Mouse (Mus musculus): ENCODE data around the gene Pate2. TPM values are rescaled to one million over a fixed set of nuclear protein-coding genes. Genes with fewer than 3 reads are reported as not detected.
A peak's percentile ranks its signal among the peaks of the same experiment; 100 is the strongest.

The Pate2 gene
- polyA plus RNA-seq, 1 experiment from 2014 or later: 0.25 TPM

DNA sequence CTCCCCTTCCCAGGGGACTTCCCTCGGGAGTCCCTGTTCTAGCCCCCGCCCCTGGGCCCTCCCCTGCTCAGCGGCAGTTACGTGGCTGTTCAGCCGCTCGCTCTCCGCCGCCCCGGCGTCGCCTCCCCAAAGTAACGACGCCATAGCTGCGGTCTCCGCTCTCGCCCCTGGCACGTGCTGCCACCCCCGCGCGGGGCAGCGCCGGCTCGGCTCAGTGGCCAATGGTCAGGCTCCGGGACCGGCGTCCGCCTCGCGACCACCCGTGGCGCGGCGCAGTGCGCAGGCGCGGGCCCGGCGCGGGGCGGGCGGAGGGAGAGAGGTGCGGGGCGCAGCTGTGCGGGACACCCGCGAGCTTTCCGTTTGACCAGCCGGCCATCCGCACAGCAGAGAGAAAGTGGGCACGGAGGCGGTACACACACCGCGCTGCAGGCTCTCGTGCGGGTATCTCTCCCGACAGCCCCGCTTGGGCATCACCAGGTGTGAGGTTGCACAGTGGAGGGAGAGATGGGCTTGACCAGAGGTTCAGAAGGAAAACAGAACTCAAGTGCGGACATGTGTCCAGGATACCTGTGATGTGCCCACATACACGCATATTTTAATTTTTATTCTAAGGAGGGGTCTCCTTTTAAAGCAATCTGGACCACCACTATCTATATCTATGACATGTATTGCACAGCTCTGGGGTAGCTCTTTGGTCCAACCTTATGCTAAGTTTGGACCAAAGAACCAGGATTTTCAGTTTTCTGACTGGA is 11.7 kb upstream of the Pate2 start, which contains the start of the genes Ddx25 and Pus3:
Gene Ddx25, minus strand, starts transcription at position 272 of the 752 bp plus-strand sequence.
Gene Pus3, plus strand, starts transcription at position 339 of the 752 bp plus-strand sequence.
- H3K27me3 ChIP-seq: peaks cover 51% of the 10 kb centered on the region
- DNase-seq: peak; percentile 16
- peak within 1 kb of the TSS; percentile 41; the same call in 1 of the 2 replicates for H3K27ac ChIP-seq
- H3K9ac ChIP-seq: peak within 1 kb of the TSS; percentile 77
- H3K4me1 ChIP-seq (replicated peaks): peaks cover 30% of the 10 kb centered on the region
- peak within 1 kb of the TSS; percentile 74 for H3K4me3 ChIP-seq (replicated peaks)
- H3K9me3 ChIP-seq (replicated peaks): no peaks in the 10 kb centered on the region
- under 1% methylated on average over 56 of the region's 59 CpGs for WGBS (ENCODE audit: insufficient replicate concordance)
- peak; percentile 40 for ATAC-seq (ENCODE audit: low read depth)
- H3K4me2 ChIP-seq: peak within 1 kb of the TSS; percentile 82
- peaks cover 23% of the 10 kb centered on the region for H3K36me3 ChIP-seq

DNA sequence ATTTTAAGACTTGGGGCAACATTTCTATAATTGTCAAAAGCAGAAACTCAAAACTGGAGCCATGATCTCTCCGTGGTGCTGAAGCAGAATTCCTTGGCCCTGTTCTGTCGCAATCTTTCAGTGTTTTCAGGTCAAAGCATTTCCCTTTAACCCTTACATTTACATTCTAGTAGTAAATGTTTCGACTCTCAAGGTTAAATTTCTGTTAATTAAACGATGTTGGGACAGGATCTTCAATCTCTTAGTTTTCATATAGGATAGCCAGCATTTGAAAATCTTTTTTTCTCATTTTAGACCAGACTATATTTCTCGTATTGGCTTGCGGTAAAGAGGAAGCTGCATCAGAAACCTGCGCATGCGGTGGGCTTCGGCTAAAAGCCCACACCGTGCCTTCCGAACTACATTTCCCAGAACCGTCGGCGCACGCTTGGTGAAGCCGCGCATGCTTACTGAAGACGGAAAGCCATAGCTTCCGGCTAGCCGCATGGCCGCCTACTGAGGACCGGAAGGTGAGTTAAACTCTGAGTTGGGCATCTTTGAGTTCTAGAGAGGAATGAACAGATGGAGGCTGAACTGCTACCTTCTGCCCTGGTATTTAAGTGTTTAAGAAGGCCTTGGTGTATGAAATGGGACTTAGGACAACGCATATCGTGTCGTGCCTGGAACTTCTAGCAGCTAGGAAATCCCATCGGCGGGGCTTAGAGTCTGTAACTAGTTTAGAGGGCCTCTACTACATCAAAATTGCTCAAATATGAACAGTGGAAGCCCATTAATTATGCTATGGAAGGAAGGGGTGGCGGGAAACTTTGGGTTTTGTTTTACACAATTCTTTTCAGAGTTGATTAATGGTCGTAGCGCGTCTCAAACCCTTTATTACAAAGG is 10.8 kb upstream of the Pate2 start:
- ATAC-seq (ENCODE audit: low read depth): peak; percentile 83
- Histone ChIP-seq H3K4me2 (peak overlapping the region; percentile 82), H3K27me3 (peaks cover 47% of the 10 kb centered on the region), H3K27ac (peak overlapping the region; percentile 41), H3K9ac (peak overlapping the region; percentile 77), H3K4me1 (replicated peaks) (peaks cover 30% of the 10 kb centered on the region), H3K9me3 (replicated peaks) (no peaks in the 10 kb centered on the region), H3K4me3 (replicated peaks) (peak overlapping the region; percentile 74), H3K36me3 (peaks cover 26% of the 10 kb centered on the region)
- 1% methylated on average over 31 of the region's 31 CpGs for whole genome bisulfite sequencing (ENCODE audit: insufficient replicate concordance)
- DNase-seq: peak; percentile 60

DNA sequence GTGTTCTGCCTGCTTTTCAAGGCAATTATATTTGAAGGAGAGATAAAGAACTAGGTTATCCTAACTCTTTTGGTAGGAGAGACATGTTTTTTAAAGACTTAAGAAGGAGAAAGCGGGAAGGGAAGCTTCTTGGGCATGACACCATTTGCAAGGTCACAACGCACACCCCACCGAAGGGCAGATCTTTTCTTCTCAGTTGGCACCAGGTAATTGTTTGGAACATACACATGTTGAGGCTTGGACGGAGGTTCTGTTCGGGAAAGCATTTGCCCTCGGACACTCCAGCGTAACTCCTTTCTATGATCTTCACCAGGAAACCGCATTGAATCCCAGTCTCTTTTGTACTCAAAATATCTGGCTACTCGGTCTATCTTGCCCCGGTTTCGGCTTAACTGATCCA is 9.0 kb upstream of the Pate2 start:
- peaks cover 34% of the 10 kb centered on the region for H3K4me1 ChIP-seq (replicated peaks)
- no peak for DNase-seq
- H3K4me3 ChIP-seq (replicated peaks): no peak overlapping the region
- no peak overlapping the region for H3K9ac ChIP-seq
- peaks cover 32% of the 10 kb centered on the region for H3K27me3 ChIP-seq
- no peak overlapping the region for H3K27ac ChIP-seq
- 91% methylated on average over 11 of the region's 11 CpGs for WGBS (ENCODE audit: insufficient replicate concordance)
- no peaks in the 10 kb centered on the region for H3K9me3 ChIP-seq (replicated peaks)
- no peak overlapping the region for H3K4me2 ChIP-seq
- no peak for ATAC-seq (ENCODE audit: low read depth)
- H3K36me3 ChIP-seq: peaks cover 44% of the 10 kb centered on the region

DNA sequence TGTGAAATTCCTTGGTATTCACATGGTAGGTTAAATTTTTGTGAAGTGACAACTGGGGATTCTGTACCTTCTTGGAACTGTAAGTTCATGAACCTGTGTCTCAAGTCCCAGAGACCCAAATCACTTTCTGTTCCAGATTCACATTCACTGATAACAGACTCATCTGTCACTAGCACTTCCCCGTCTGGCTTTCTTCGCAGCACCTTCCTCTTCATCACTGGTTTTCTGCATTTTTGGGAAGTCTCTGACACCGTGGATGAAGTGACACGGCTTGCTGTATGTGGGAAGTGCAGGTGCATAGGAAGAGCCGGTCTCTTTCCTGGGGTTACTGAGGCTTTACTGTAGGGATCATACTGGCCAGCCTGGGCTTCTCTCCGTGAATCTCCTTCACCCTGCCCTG is 8.5 kb upstream of the Pate2 start:
- 54% methylated on average over 6 of the region's 6 CpGs for WGBS (ENCODE audit: insufficient replicate concordance)
- Histone ChIP-seq H3K4me3 (replicated peaks) (no peak overlapping the region), H3K4me1 (replicated peaks) (peaks cover 34% of the 10 kb centered on the region), H3K27me3 (peaks cover 27% of the 10 kb centered on the region), H3K27ac (no peak overlapping the region), H3K9me3 (replicated peaks) (no peaks in the 10 kb centered on the region), H3K9ac (no peak overlapping the region), H3K36me3 (peaks cover 49% of the 10 kb centered on the region), H3K4me2 (no peak overlapping the region)
- no peak for ATAC-seq (ENCODE audit: low read depth)
- no peak for DNase-seq

DNA sequence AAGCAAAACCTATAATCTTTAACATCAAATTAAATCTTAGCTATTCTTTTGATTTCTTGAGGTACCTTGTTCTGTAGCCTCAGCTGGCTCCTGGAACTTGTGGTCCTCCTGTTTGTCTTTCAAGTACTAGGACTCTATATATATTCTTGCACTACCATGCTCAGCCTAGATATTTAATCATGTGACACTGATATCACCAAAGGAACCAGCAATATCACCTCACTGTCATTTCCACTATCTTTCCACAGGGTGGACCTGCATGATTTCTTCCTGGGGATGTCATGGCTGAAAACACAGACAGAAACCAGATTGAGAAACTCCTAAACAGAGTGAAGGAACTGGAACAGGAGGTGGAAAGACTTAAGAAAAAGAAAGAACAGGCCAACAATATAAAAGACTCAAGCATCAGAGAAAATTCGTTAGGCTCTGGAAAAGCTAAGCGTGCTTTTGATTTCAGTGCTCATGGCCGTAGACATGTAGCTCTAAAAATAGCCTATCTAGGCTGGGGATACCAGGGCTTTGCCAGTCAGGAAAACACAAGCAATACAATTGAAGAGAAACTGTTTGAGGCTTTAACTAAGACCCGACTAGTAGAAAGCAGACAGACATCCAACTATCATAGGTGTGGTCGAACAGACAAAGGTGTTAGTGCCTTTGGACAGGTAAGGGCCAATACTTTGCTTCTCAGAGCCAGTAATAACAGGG is 5.4 kb upstream of the Pate2 start:
- no peak for DNase-seq
- Histone ChIP-seq H3K36me3 (peaks cover 63% of the 10 kb centered on the region), H3K4me3 (replicated peaks) (no peak overlapping the region)

DNA sequence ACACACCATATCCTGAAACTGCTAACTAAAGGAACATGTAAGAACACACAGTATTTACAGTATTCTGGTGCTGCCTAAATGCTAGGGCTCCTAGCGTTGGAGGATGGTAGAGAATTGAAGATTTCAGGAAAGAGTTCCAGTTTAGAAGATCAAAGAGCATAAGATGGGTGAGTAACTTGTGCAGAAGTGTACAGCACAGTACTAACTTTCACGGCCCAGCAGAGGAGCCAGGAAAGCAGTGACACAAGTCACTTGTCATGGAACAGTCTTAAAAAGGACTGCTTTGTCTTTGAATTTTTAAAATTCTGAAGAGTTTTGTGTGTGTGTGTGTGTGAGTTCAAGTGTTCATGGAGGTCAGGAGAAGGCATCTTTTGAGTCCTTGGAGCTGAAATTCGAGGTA is 2.1 kb upstream of the Pate2 start:
- Histone ChIP-seq H3K4me2 (peak overlapping the region; percentile 46), H3K27me3 (peaks cover 11% of the 10 kb centered on the region), H3K36me3 (peaks cover 44% of the 10 kb centered on the region), H3K9me3 (replicated peaks) (no peaks in the 10 kb centered on the region), H3K27ac (no peak overlapping the region), H3K4me3 (replicated peaks) (peak overlapping the region; percentile 82; the same call in 1 of the 2 replicates), H3K4me1 (replicated peaks) (peaks cover 28% of the 10 kb centered on the region), H3K9ac (peak overlapping the region; percentile 87; the same call in 1 of the 2 replicates)
- ATAC-seq (ENCODE audit: low read depth) (no peak), DNase-seq (no peak)
- 78% methylated on average over 3 of the region's 3 CpGs for WGBS (ENCODE audit: insufficient replicate concordance)

More for the DNA sequence above, 5.4 kb upstream of the Pate2 start:
- no peak for ATAC-seq (ENCODE audit: low read depth)
- 79% methylated on average over 5 of the region's 5 CpGs for WGBS (ENCODE audit: insufficient replicate concordance)
- Histone ChIP-seq H3K27ac (no peak overlapping the region), H3K9ac (no peak overlapping the region), H3K27me3 (no peaks in the 10 kb centered on the region), H3K9me3 (replicated peaks) (no peaks in the 10 kb centered on the region), H3K4me1 (replicated peaks) (peaks cover 37% of the 10 kb centered on the region), H3K4me2 (no peak overlapping the region)

DNA sequence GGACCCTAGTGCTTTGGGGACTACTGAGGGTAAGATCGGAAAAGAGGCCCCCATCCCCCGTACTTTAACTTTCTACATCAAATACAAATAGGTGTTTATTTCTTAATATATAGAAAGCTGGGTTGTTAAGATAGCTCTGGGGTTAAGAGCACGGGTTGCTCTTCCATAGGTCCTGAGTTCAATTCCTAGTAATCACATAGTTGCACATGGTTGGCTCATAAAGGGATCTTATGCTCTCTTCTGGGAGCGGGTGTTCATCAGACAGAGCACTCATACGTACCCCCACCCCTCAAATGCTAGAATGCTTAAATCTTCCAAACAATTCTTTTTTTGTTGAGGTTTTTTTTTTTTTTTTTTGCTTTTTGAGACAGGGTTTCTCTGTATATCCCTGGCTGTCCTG is 579 bp downstream of the Pate2 start:
- Histone ChIP-seq H3K9me3 (replicated peaks) (no peaks in the 10 kb centered on the region), H3K4me2 (peak overlapping the region; percentile 73), H3K4me1 (replicated peaks) (peaks cover 27% of the 10 kb centered on the region), H3K36me3 (peaks cover 23% of the 10 kb centered on the region), H3K27me3 (peaks cover 28% of the 10 kb centered on the region), H3K27ac (peak overlapping the region; percentile 96), H3K4me3 (replicated peaks) (peak overlapping the region; percentile 82), H3K9ac (peak overlapping the region; percentile 87)
- DNase-seq: no peak
- ATAC-seq (ENCODE audit: low read depth): no peak
- 5% methylated on average over 5 of the region's 5 CpGs for WGBS (ENCODE audit: insufficient replicate concordance)

DNA sequence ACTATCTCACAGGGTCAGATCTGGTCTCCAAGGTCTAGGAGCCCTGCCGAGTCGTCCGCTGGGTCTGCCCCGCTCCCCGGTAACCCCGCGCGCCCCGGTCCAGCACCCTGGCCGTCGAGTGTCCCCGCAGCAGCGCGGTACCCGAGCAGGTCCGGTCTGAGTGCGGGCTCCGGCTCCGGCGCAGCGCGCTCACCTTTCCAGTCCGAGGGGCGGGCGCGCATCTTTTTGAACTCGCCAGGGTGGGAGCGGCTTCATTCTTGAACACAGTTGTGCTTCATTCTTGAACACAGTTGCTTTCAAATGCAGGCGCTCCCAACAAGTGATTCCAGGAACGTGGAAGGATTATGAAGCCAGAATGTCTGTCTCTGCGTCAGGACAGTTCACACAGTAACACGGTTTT is 4.3 kb downstream of the Pate2 start:
- Histone ChIP-seq H3K27ac (no peak overlapping the region), H3K36me3 (no peaks in the 10 kb centered on the region), H3K9ac (no peak overlapping the region), H3K27me3 (peaks cover 38% of the 10 kb centered on the region), H3K9me3 (replicated peaks) (no peaks in the 10 kb centered on the region), H3K4me2 (peak overlapping the region; percentile 28), H3K4me1 (replicated peaks) (peaks cover 12% of the 10 kb centered on the region), H3K4me3 (replicated peaks) (no peak overlapping the region; the same call in 1 of the 2 replicates)
- ATAC-seq (ENCODE audit: low read depth) (no peak), DNase-seq (no peak)
- 9% methylated on average over 32 of the region's 32 CpGs for WGBS (ENCODE audit: insufficient replicate concordance)

DNA sequence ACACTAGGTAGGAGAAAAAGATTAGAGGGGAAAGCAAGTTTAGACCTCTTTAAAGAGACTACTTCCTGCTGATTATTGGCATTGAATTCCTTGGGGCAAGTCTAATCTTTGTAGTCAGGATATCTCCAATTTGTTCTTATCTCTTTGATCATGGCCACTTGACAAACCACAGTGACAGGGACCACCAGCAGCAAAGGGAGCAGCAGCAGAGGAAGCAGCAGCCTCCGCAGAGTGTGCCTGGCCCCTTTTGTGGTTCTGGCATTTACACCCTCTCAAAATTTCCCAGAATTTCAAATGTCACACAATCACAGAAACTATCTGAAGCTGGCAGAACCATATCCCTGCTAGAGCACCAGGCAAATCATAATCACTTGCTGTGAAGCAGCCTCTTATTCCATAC is 17.6 kb downstream of the Pate2 start:
- Histone ChIP-seq H3K4me1 (replicated peaks) (no peaks in the 10 kb centered on the region), H3K4me2 (no peak overlapping the region), H3K36me3 (no peaks in the 10 kb centered on the region), H3K27me3 (no peaks in the 10 kb centered on the region), H3K9ac (no peak overlapping the region), H3K4me3 (replicated peaks) (no peak overlapping the region), H3K27ac (no peak overlapping the region), H3K9me3 (replicated peaks) (no peaks in the 10 kb centered on the region)
- no peak for ATAC-seq (ENCODE audit: low read depth)
- DNase-seq: no peak
- 7% methylated on average over 1 of the region's 1 CpGs for WGBS (ENCODE audit: insufficient replicate concordance)

DNA sequence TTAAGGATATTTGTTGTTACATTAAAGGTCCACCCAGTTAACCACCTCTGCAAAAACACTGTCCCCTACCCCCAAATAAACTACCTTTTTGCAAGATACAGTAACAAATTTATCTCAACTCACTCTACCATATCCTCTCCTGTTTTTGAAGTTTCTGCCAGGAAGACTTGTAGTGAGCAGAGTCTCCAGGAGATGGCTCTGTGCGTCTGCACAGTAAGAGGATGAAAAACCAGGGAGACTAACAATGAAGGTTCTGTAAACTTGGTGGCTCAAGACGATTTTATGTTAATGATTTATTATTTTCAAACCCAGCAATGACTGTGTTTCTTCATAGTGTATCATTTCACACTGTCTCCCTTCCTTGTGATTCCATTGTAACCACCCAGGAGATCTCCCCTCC is 22.8 kb downstream of the Pate2 start:
- H3K27ac ChIP-seq: no peak overlapping the region
- H3K4me2 ChIP-seq: no peak overlapping the region
- H3K27me3 ChIP-seq: no peaks in the 10 kb centered on the region
- H3K4me3 ChIP-seq (replicated peaks): no peak overlapping the region
- H3K4me1 ChIP-seq (replicated peaks): no peaks in the 10 kb centered on the region
- no peaks in the 10 kb centered on the region for H3K9me3 ChIP-seq (replicated peaks)
- no peaks in the 10 kb centered on the region for H3K36me3 ChIP-seq
- ATAC-seq (ENCODE audit: low read depth) (no peak), DNase-seq (no peak)
- H3K9ac ChIP-seq: no peak overlapping the region
- WGBS (ENCODE audit: insufficient replicate concordance): 15% methylated on average over 2 of the region's 2 CpGs
